Mouse (Mus musculus): ENCODE data around the gene Tex22. TPM values are rescaled to one million over a fixed set of nuclear protein-coding genes. Genes with fewer than 3 reads are reported as not detected.

Gene Tex22
- polyA plus RNA-seq, 1 experiment from 2014 or later: not detected

DNA sequence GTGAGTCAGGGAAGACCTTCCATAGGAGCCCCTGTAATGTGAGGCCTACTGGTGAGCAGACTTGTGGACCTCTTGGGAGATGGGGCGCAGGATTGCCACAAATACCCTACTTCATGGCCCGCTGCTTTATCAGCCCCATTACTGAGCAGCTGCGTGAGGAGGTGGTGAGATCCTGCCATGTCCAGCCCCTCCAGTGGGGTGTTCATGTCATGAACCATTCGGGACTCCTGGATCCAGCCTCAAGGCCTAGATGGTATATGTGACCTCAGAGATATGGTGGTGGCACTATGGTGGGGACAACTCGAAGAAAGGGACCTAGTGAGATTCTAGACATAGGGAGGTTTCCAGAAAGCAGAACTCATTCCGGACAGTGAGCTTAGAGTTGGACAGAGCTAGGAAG is 14.8 kb downstream of the Tex22 start:
- Histone ChIP-seq H3K9me3 (ENCODE audit: control insufficient read depth, low read length) (no peaks in the 10 kb centered on the region), H3K27me3 (ENCODE audit: control insufficient read depth, insufficient read depth, low read length) (no peaks in the 10 kb centered on the region)

DNA sequence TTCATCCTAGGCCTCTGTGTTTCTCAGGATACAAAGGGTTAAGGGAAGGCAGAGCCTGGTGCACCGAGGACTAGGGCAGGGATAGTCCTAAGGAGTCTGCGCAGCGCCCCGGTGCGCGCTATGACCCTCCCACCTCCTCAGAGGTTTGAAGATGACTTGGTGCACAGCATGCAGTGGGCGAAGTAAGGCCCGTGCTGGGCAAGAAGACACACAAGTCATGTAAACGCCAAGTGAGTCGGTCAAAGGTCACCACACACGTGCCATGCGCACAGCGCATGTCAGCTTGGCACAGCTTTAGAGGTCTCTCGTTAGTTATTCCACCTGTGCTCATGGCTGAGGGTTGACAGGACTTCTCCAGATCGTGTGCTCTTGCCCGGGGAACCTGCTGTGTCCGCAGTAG is 15.8 kb downstream of the Tex22 start:
- no peak overlapping the region for H3K4me3 ChIP-seq (ENCODE audit: low read depth, low read length)
- 86% methylated on average over 17 of the region's 17 CpGs for WGBS
- H3K27me3 ChIP-seq (ENCODE audit: control insufficient read depth, insufficient read depth, low read length): no peaks in the 10 kb centered on the region
- no peak overlapping the region for H3K9ac ChIP-seq (ENCODE audit: low read length)
- DNase-seq (ENCODE audit: low spot score): no peak
- ATAC-seq (ENCODE audit: insufficient read depth, low FRiP score, low TSS enrichment): no peak
- H3K9me3 ChIP-seq (ENCODE audit: control insufficient read depth, low read length): no peaks in the 10 kb centered on the region
- H3K4me2 ChIP-seq (ENCODE audit: low read depth): no peak overlapping the region
- H3K27ac ChIP-seq (ENCODE audit: low read depth, low read length): no peak overlapping the region
- H3K36me3 ChIP-seq (ENCODE audit: control insufficient read depth, insufficient read depth, low read length): no peaks in the 10 kb centered on the region
- no peaks in the 10 kb centered on the region for H3K4me1 ChIP-seq (ENCODE audit: control insufficient read depth, insufficient read depth, low read length)

More for the DNA sequence above, 14.8 kb downstream of the Tex22 start:
- Histone ChIP-seq H3K9ac (ENCODE audit: low read length) (no peak overlapping the region), H3K4me2 (ENCODE audit: low read depth) (no peak overlapping the region), H3K36me3 (ENCODE audit: control insufficient read depth, insufficient read depth, low read length) (no peaks in the 10 kb centered on the region), H3K4me3 (ENCODE audit: low read depth, low read length) (no peak overlapping the region), H3K4me1 (ENCODE audit: control insufficient read depth, insufficient read depth, low read length) (no peaks in the 10 kb centered on the region), H3K27ac (ENCODE audit: low read depth, low read length) (no peak overlapping the region)
- no peak for DNase-seq (ENCODE audit: low spot score)
- WGBS: 88% methylated on average over 6 of the region's 6 CpGs
- ATAC-seq (ENCODE audit: insufficient read depth, low FRiP score, low TSS enrichment): no peak

DNA sequence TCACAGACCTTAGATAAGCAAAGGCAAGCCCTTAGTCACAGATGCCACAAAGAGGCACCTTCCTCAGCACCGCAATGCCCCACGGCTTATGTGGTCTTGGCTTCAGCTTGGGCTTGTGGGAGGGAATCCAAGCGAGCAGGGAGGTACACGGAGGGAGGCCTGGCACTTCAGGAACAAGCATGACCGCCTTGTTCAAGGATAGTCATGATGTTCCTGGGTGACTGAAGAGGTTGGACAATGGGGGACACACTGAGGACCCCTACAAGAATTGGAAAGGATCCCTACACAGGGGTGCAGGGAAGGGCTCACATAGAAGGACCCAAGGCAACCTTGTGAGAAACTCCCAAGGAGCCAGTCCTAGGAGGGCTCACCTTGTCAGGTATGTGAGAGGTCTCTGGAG is 22.7 kb downstream of the Tex22 start:
- Histone ChIP-seq H3K4me3 (ENCODE audit: low read depth, low read length) (no peak overlapping the region), H3K4me2 (ENCODE audit: low read depth) (peak overlapping the region; percentile 95), H3K36me3 (ENCODE audit: control insufficient read depth, insufficient read depth, low read length) (no peaks in the 10 kb centered on the region), H3K4me1 (ENCODE audit: control insufficient read depth, insufficient read depth, low read length) (peaks cover 16% of the 10 kb centered on the region), H3K9me3 (ENCODE audit: control insufficient read depth, low read length) (no peaks in the 10 kb centered on the region), H3K9ac (ENCODE audit: low read length) (no peak overlapping the region), H3K27me3 (ENCODE audit: control insufficient read depth, insufficient read depth, low read length) (no peaks in the 10 kb centered on the region), H3K27ac (ENCODE audit: low read depth, low read length) (no peak overlapping the region)
- DNase-seq (ENCODE audit: low spot score) (no peak), ATAC-seq (ENCODE audit: insufficient read depth, low FRiP score, low TSS enrichment) (no peak)
- 88% methylated on average over 5 of the region's 5 CpGs for WGBS

DNA sequence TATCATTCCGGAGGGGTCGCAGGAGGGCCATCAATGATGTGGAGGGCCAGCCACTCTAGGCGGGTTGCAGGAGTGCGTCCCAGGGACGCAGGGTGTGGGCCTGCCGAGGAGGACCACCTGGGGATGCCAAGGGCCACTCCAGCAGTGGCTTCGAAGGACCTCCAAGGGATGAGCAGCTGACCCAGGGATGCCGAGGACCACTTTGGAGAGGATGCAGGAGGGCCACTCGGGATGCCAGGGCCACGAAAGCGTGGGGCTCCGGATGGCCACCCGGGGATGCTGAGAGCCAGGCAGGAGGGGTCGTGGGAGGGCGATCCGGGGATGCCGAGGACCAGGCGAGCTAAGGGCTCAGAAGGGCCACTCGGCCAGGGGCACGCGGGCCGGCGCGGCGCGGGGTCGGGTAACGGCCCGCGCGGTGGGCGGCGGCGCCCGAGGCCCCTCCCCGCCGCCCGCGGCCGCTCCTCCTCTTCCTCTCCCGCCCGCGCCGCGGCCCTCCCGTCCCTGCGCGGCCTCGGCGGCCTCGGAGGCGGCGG is 23.5 kb downstream of the Tex22 start, which contains the start of gene Mta1:
Gene Mta1, plus strand, starts transcription at position 530 of the 533 bp plus-strand sequence.
- H3K27ac ChIP-seq (ENCODE audit: low read depth, low read length): peak within 1 kb of the TSS; percentile 86
- peak within 1 kb of the TSS; percentile 95 for H3K4me2 ChIP-seq (ENCODE audit: low read depth)
- 2% methylated on average over 21 of the region's 53 CpGs for WGBS
- no peaks in the 10 kb centered on the region for H3K9me3 ChIP-seq (ENCODE audit: control insufficient read depth, low read length)
- peak within 1 kb of the TSS; percentile 100 for H3K4me3 ChIP-seq (ENCODE audit: low read depth, low read length)
- DNase-seq (ENCODE audit: low spot score) (peak; percentile 74), ATAC-seq (ENCODE audit: insufficient read depth, low FRiP score, low TSS enrichment) (peak; percentile 70)
- H3K36me3 ChIP-seq (ENCODE audit: control insufficient read depth, insufficient read depth, low read length): no peaks in the 10 kb centered on the region
- H3K4me1 ChIP-seq (ENCODE audit: control insufficient read depth, insufficient read depth, low read length): peaks cover 16% of the 10 kb centered on the region
- no peaks in the 10 kb centered on the region for H3K27me3 ChIP-seq (ENCODE audit: control insufficient read depth, insufficient read depth, low read length)
- H3K9ac ChIP-seq (ENCODE audit: low read length): peak within 1 kb of the TSS; percentile 99

DNA sequence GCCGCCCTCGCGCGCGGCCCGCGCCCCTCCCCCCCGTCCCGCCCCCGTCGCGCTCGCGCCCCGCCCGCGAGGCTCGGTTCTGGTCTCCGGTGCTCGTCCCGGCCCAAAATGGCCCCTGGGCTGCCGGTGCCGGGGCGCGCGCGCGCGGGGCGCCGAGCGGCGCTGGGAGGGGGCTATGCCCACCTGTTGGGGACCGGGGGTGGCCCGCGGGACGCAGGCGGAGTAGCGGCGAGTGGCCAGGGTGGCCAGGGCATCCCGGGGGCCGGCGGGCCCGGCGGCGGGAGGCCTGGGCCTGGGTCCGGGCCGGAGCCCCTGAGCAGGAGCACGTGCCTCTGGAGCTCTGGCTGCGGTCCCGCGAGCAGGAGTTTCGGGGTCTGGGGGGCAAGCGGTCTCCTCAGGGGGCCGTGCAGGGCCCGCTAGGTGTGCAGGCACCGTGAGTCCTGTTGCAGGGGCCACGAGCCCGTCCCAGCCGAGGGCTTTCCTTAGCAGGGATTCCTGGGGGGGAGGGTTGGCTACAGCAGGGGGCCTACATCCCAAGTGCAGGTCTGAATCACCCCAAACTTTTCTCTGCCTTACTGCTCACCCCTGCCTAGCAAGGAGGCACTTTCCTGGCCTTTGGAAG is 24.3 kb downstream of the Tex22 start:
- no peaks in the 10 kb centered on the region for H3K9me3 ChIP-seq (ENCODE audit: control insufficient read depth, low read length)
- peak; percentile 22 for ATAC-seq (ENCODE audit: insufficient read depth, low FRiP score, low TSS enrichment)
- H3K27me3 ChIP-seq (ENCODE audit: control insufficient read depth, insufficient read depth, low read length): no peaks in the 10 kb centered on the region
- DNase-seq (ENCODE audit: low spot score): peak; percentile 48
- H3K4me3 ChIP-seq (ENCODE audit: low read depth, low read length): peak overlapping the region; percentile 100
- no peaks in the 10 kb centered on the region for H3K36me3 ChIP-seq (ENCODE audit: control insufficient read depth, insufficient read depth, low read length)
- under 1% methylated on average over 32 of the region's 60 CpGs for WGBS
- peak overlapping the region; percentile 95 for H3K4me2 ChIP-seq (ENCODE audit: low read depth)
- H3K9ac ChIP-seq (ENCODE audit: low read length): peak overlapping the region; percentile 99
- peak overlapping the region; percentile 86 for H3K27ac ChIP-seq (ENCODE audit: low read depth, low read length)
- H3K4me1 ChIP-seq (ENCODE audit: control insufficient read depth, insufficient read depth, low read length): peaks cover 16% of the 10 kb centered on the region

DNA sequence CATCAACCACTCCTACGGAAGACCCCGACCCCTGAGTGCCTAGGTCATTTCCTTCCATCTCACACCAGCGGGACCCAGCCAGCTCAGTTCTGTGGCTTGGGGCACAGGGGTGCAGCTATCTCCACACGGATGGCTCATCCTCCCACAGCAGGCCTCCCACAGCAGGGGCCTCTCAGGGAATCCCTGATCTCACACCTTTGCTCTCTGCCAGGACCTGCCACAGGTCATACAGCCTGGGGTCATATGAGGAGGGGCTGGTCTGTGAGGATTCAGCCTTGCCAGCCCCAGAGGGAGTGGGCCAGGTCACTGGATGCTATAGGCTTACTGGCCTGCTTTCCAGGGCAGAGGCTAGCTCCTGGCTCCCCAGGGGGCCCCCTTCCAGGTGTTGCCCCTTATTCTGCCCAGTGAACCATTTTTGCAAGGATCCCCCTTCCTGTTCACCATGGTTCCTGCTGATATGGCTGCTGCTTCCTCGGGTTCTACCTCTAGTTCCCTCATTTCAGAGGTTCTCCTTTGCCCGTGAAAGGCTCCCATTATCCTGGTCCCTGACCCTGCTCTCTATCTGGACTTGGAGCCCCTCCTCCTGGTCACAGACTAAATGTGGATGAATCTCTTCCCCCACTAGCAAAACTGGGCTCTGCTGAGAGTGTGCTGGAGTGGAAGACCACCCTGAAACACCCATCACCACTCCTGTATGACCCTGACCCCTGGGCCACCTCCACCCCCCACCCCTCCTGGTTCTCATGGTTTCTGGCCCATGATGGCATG is 25.4 kb downstream of the Tex22 start:
- H3K4me2 ChIP-seq (ENCODE audit: low read depth): peak overlapping the region; percentile 95
- WGBS: 41% methylated on average over 6 of the region's 6 CpGs
- no peaks in the 10 kb centered on the region for H3K9me3 ChIP-seq (ENCODE audit: control insufficient read depth, low read length)
- DNase-seq (ENCODE audit: low spot score) (no peak), ATAC-seq (ENCODE audit: insufficient read depth, low FRiP score, low TSS enrichment) (no peak)
- no peak overlapping the region for H3K27ac ChIP-seq (ENCODE audit: low read depth, low read length)
- peak overlapping the region; percentile 100 for H3K4me3 ChIP-seq (ENCODE audit: low read depth, low read length)
- H3K27me3 ChIP-seq (ENCODE audit: control insufficient read depth, insufficient read depth, low read length): no peaks in the 10 kb centered on the region
- peak overlapping the region; percentile 99 for H3K9ac ChIP-seq (ENCODE audit: low read length)
- H3K4me1 ChIP-seq (ENCODE audit: control insufficient read depth, insufficient read depth, low read length): peaks cover 16% of the 10 kb centered on the region
- H3K36me3 ChIP-seq (ENCODE audit: control insufficient read depth, insufficient read depth, low read length): no peaks in the 10 kb centered on the region

DNA sequence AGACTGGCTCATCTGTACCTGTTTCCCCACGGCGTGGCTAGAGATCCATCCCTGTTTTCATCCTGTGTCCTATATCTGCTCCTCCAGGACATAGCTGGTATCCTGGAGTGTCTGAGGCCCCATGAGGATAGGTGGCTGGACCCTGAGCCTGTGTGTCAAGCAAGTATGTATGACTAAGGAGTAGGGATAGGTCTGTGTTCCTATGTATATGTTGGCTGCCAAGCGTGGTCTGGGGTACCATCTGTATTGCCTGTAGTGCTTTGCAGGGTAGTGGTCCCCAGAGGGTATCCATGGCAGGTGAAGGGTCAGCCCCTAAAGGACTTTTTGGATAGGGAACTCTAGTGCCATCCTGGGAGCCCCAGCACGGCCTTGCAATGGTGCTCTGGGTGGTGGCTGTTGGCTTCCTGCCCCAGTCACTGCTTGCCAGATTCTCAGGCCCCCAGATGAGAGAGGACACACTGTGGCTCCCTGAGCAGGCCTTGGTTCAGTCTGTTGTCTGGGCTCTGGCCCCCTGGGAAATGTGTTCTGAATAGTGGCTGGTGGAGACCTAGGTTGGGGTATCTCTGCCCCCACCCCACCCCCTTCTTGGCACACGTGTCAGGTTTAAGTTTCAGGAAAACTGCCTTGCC is 26.3 kb downstream of the Tex22 start:
- DNase-seq (ENCODE audit: low spot score) (no peak), ATAC-seq (ENCODE audit: insufficient read depth, low FRiP score, low TSS enrichment) (no peak)
- H3K4me3 ChIP-seq (ENCODE audit: low read depth, low read length): no peak overlapping the region
- no peaks in the 10 kb centered on the region for H3K27me3 ChIP-seq (ENCODE audit: control insufficient read depth, insufficient read depth, low read length)
- no peak overlapping the region for H3K27ac ChIP-seq (ENCODE audit: low read depth, low read length)
- H3K4me1 ChIP-seq (ENCODE audit: control insufficient read depth, insufficient read depth, low read length): peaks cover 16% of the 10 kb centered on the region
- H3K9me3 ChIP-seq (ENCODE audit: control insufficient read depth, low read length): no peaks in the 10 kb centered on the region
- WGBS: 80% methylated on average over 5 of the region's 5 CpGs
- no peak overlapping the region for H3K9ac ChIP-seq (ENCODE audit: low read length)
- no peak overlapping the region for H3K4me2 ChIP-seq (ENCODE audit: low read depth)
- H3K36me3 ChIP-seq (ENCODE audit: control insufficient read depth, insufficient read depth, low read length): no peaks in the 10 kb centered on the region

DNA sequence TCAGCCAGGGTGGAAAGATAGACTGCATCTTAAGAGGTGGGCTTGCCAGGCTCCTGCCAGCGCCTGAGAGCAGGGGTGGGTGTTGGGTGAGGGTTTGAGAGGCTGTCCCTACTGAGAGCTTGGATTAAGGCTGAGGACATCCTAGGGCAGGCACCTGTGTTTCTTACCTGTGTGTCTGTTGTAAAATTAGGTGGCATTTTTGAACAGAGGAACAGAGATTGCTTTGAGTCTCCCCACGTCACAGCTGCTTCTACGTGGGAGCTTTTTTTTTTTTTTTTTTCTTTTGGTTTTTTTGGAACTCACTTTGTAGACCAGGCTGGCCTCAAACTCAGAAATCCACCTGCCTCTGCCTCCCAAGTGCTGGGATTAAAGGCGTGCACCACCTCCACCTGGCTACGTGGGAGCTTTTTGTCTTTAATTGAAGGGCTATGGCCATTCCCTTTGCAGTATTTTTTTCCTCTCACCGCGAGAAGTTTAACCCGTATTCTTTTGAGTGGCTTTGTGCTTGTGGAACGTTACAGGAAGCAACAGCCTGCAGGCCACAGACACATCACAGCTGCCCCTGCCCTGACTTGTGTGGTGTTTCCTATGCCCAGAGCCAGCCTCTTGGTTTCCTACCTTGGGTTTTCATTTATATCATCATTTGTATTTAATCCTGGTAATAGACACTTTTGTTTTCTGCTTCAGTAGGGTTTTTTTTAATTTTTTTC is 27.1 kb downstream of the Tex22 start:
- no peak overlapping the region for H3K4me3 ChIP-seq (ENCODE audit: low read depth, low read length)
- peaks cover 16% of the 10 kb centered on the region for H3K4me1 ChIP-seq (ENCODE audit: control insufficient read depth, insufficient read depth, low read length)
- H3K36me3 ChIP-seq (ENCODE audit: control insufficient read depth, insufficient read depth, low read length): no peaks in the 10 kb centered on the region

More for the DNA sequence above, 27.1 kb downstream of the Tex22 start:
- ATAC-seq (ENCODE audit: insufficient read depth, low FRiP score, low TSS enrichment) (no peak), DNase-seq (ENCODE audit: low spot score) (no peak)
- Histone ChIP-seq H3K9me3 (ENCODE audit: control insufficient read depth, low read length) (no peaks in the 10 kb centered on the region), H3K9ac (ENCODE audit: low read length) (no peak overlapping the region), H3K27ac (ENCODE audit: low read depth, low read length) (no peak overlapping the region), H3K27me3 (ENCODE audit: control insufficient read depth, insufficient read depth, low read length) (no peaks in the 10 kb centered on the region), H3K4me2 (ENCODE audit: low read depth) (no peak overlapping the region)
- 92% methylated on average over 9 of the region's 9 CpGs for WGBS
